Mouse (Mus musculus) heart, embryonic 10.5 days (tissue): ENCODE results near the gene Zfp449. TPM values are rescaled to one million over a fixed set of nuclear protein-coding genes. Genes with fewer than 3 reads are reported as not detected.

ENCODE experiments used
- DNase-seq: peaks from one replicate; pipeline ENCODE4 v3.0.0-alpha.2; 2017; ENCODE audit warnings: low spot score
- H3K27ac ChIP-seq: fragments of 300-500 bp; sonication (generic); 2 replicates; pipeline ENCODE4 v1.5.1; 2016; ENCODE audit warnings: mild to moderate bottlenecking
- H3K27me3 ChIP-seq: fragments of 300-500 bp; sonication (generic); 2 replicates; pipeline ENCODE4 v1.6.1; 2016; ENCODE audit warnings: mild to moderate bottlenecking; ENCODE audit not compliant: poor library complexity, insufficient read depth, severe bottlenecking
- H3K36me3 ChIP-seq: fragments of 300-500 bp; sonication (generic); 2 replicates; pipeline ENCODE4 v1.6.1; 2016; ENCODE audit warnings: mild to moderate bottlenecking, moderate library complexity
- H3K4me1 ChIP-seq: fragments of 300-500 bp; sonication (generic); 2 replicates; pipeline ENCODE4 v1.6.1; 2016; ENCODE audit warnings: mild to moderate bottlenecking
- H3K4me3 ChIP-seq: fragments of 300-500 bp; sonication (generic); 2 replicates; pipeline ENCODE4 v1.5.1; 2016; ENCODE audit warnings: mild to moderate bottlenecking, moderate library complexity
- H3K9me3 ChIP-seq: fragments of 300-500 bp; sonication (generic); 2 replicates; pipeline ENCODE4 v1.6.1; 2016; ENCODE audit warnings: mild to moderate bottlenecking, moderate library complexity
- WGBS: fragments of 180-500 bp; shearing (Covaris S2); methylation state at CpG from one replicate; pipeline ENCODE4 v1.1.7; 2016; 5-methylcytosine and 5-hydroxymethylcytosine counted together
- polyA plus RNA-seq: library from polyadenylated mRNA; unstranded; fragments of >200 nt; fragmentation: Nextera tagmentation; extraction: Ambion mirVana; gene quantifications from 2 replicates; pipeline ENCODE4 v1.2.1, GENCODE M21; 2016

Zfp449 gene
- polyA plus RNA-seq, 1 experiment from 2014 or later: 9.7 TPM

GRCm38 (mm10) chrX:56405482-56405881, 59.3 kb downstream of the Zfp449 start:
- no peak overlapping the region for H3K4me3 ChIP-seq
- no peak overlapping the region for H3K27ac ChIP-seq
- DNase-seq: no peak
- H3K36me3 ChIP-seq: no peaks in the 10 kb centered on the region
- H3K27me3 ChIP-seq: no peaks in the 10 kb centered on the region
- H3K4me1 ChIP-seq: no peaks in the 10 kb centered on the region
- no peaks in the 10 kb centered on the region for H3K9me3 ChIP-seq
- WGBS: 53% methylated on average over 1 of the region's 1 CpGs

DNA sequence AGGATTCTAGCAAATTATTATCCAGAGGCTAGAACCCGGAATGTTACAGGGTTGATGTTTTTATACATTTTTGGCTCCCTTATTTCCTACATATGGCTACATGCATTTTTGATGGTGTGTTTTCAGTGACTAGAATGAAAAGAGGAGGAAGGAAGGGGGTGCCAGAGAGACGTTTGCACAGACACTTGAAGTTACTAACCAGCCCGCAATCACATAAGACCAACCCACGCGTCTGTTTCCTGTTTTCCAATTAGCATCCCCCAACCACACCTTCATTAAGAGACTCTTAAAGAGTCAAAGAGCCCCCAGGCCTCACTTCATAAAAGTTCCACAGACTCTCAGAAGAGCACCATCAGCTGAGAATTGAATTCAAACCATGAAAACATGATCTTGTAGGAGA, 59.9 kb downstream of the Zfp449 start:
- no peaks in the 10 kb centered on the region for H3K36me3 ChIP-seq
- H3K27ac ChIP-seq: no peak overlapping the region
- H3K4me3 ChIP-seq: no peak overlapping the region
- H3K27me3 ChIP-seq: no peaks in the 10 kb centered on the region
- WGBS: 70% methylated on average over 5 of the region's 5 CpGs
- DNase-seq: no peak
- H3K9me3 ChIP-seq: no peaks in the 10 kb centered on the region
- H3K4me1 ChIP-seq: no peaks in the 10 kb centered on the region

Other genes with a start within 250 kb of the Zfp449 start
- gene 3830403N18Rik, start 209.8 kb upstream of the Zfp449 start, polyA plus RNA-seq: 2.5 and 2.6 TPM in 2 replicates
- gene Gm773, start 133.5 kb upstream of the Zfp449 start, polyA plus RNA-seq: not detected in 2 replicates
- gene Smim10l2a, start 28.2 kb downstream of the Zfp449 start, polyA plus RNA-seq: 4.5 and 6.9 TPM in 2 replicates
- gene Gm2174, start 101.6 kb downstream of the Zfp449 start, polyA plus RNA-seq: 1.5 and 1.7 TPM in 2 replicates
- gene Ints6l, start 108.5 kb downstream of the Zfp449 start, polyA plus RNA-seq: 19.3 and 23.0 TPM in 2 replicates
- not detected in 2 replicates for gene Gm10477, start 178.3 kb downstream of the Zfp449 start, polyA plus RNA-seq
- gene Gm648, start 203.2 kb downstream of the Zfp449 start, polyA plus RNA-seq: 0.16 TPM in 1 of 2 replicates, not detected in the other